Mouse (Mus musculus) layer of hippocampus, postnatal 36 days (tissue): ENCODE results near the gene Zwilch. TPM values are rescaled to one million over a fixed set of nuclear protein-coding genes. Genes with fewer than 3 reads are reported as not detected.
A peak's percentile ranks its signal among the peaks of the same experiment; 100 is the strongest.
"Not testable (repeated sequence)": the region's sequence is repeated elsewhere in the genome, so short reads cannot be mapped to it uniquely, and the experiment has no call there.

Source experiments
- DNase-seq, 2 experiments: peaks; one replicate each; pipeline ENCODE4 v3.0.0; 2022
- total RNA-seq, 2 experiments: library from RNA; stranded (reverse); gene quantifications; 2 replicates each; pipeline ENCODE4 v1.2.3; 2021

Gene Zwilch
- 1 to 10 TPM; 2.4 to 2.5 TPM for total RNA-seq

- DNase-seq: peak; percentile 77 to 78
Measured at GRCm38 (mm10) chr9:64172816-64173665, at the start of gene Zwilch, which contains the start of gene Rpl4. Gene Zwilch (minus strand): TSS chr9:64173104. Gene Rpl4 (plus strand): TSS chr9:64173375.

- no peak for DNase-seq
Measured at GRCm38 (mm10) chr9:64222098-64222497, 49.2 kb upstream of the Zwilch start.

- DNase-seq: peak in 1 of 2 experiments; percentile 24
Measured at GRCm38 (mm10) chr9:64221480-64221879, 48.6 kb upstream of the Zwilch start.

- no peak for DNase-seq
Measured at GRCm38 (mm10) chr9:64220603-64221002, 47.7 kb upstream of the Zwilch start.

GRCm38 (mm10) chr9:64219772-64220420, 47.0 kb upstream of the Zwilch start:
- DNase-seq: no peak

GRCm38 (mm10) chr9:64219305-64219704, 46.4 kb upstream of the Zwilch start:
- no peak for DNase-seq

GRCm38 (mm10) chr9:64217887-64218286, 45.0 kb upstream of the Zwilch start:
- no peak for DNase-seq

- DNase-seq: no peak
Measured at GRCm38 (mm10) chr9:64216641-64217040, 43.7 kb upstream of the Zwilch start.

GRCm38 (mm10) chr9:64216090-64216489, 43.2 kb upstream of the Zwilch start:
- no peak for DNase-seq

GRCm38 (mm10) chr9:64214452-64214851, 41.5 kb upstream of the Zwilch start:
- no peak for DNase-seq

GRCm38 (mm10) chr9:64207509-64208084, 34.7 kb upstream of the Zwilch start:
- DNase-seq: peak in 1 of 2 experiments; percentile 29

- DNase-seq: no peak
Measured at GRCm38 (mm10) chr9:64202866-64203265, 30.0 kb upstream of the Zwilch start.

- DNase-seq: no peak
Measured at GRCm38 (mm10) chr9:64202331-64202730, 29.4 kb upstream of the Zwilch start.

- DNase-seq: no peak
Measured at GRCm38 (mm10) chr9:64199897-64200296, 27.0 kb upstream of the Zwilch start.

GRCm38 (mm10) chr9:64198763-64199418, 26.0 kb upstream of the Zwilch start:
- DNase-seq: not testable (repeated sequence)

GRCm38 (mm10) chr9:64198068-64198762, 25.3 kb upstream of the Zwilch start:
- DNase-seq: no peak

GRCm38 (mm10) chr9:64197524-64197923, 24.6 kb upstream of the Zwilch start:
- DNase-seq: no peak

GRCm38 (mm10) chr9:64195554-64195953, 22.6 kb upstream of the Zwilch start:
- DNase-seq: peak; percentile 59 to 69

- no peak for DNase-seq
Measured at GRCm38 (mm10) chr9:64193879-64194278, 21.0 kb upstream of the Zwilch start.

- DNase-seq: no peak
Measured at GRCm38 (mm10) chr9:64184166-64184840, 11.4 kb upstream of the Zwilch start.

GRCm38 (mm10) chr9:64183295-64183694, 10.4 kb upstream of the Zwilch start:
- DNase-seq: not testable (repeated sequence)
